Mouse (Mus musculus) hindbrain, embryonic 13.5 days (tissue): ENCODE results near the gene Sos2. TPM values are rescaled to one million over a fixed set of nuclear protein-coding genes. Genes with fewer than 3 reads are reported as not detected.
A peak's percentile ranks its signal among the peaks of the same experiment; 100 is the strongest.
"Not testable (repeated sequence)": the region's sequence is repeated elsewhere in the genome, so short reads cannot be mapped to it uniquely, and the experiment has no call there.

Experiments used
- ATAC-seq: fragments of 200-750 bp; cut with Nextera tagmentation; 2 replicates; pipeline ENCODE4 v1.8.0; 2017; ENCODE audit warnings: moderate TSS enrichment; ENCODE audit not compliant: low FRiP score
- H3K27ac ChIP-seq: fragments of 300-500 bp; sonication (generic); 2 replicates; pipeline ENCODE4 v1.5.1; 2015; ENCODE audit warnings: inconsistent platforms, mild to moderate bottlenecking, moderate library complexity
- H3K27me3 ChIP-seq: fragments of 300-500 bp; sonication (generic); 2 replicates; pipeline ENCODE4 v1.6.1; 2015; ENCODE audit warnings: mild to moderate bottlenecking, inconsistent platforms
- H3K36me3 ChIP-seq: fragments of 300-500 bp; sonication (generic); 2 replicates; pipeline ENCODE4 v1.6.1; 2015; ENCODE audit warnings: mild to moderate bottlenecking, inconsistent platforms
- H3K4me1 ChIP-seq: fragments of 300-500 bp; sonication (generic); replicated peaks from 2 replicates; pipeline ENCODE4 v1.6.1; 2015; ENCODE audit warnings: inconsistent platforms
- H3K4me2 ChIP-seq: fragments of 300-500 bp; sonication (generic); 2 replicates; pipeline ENCODE4 v1.6.1; 2015; ENCODE audit warnings: inconsistent platforms, mild to moderate bottlenecking, moderate library complexity
- H3K4me3 ChIP-seq: fragments of 300-500 bp; sonication (generic); 2 replicates; pipeline ENCODE4 v1.5.1; 2015; ENCODE audit warnings: mild to moderate bottlenecking, inconsistent platforms
- H3K9ac ChIP-seq: fragments of 300-500 bp; sonication (generic); 2 replicates; pipeline ENCODE4 v1.6.1; 2015; ENCODE audit warnings: mild to moderate bottlenecking, inconsistent platforms
- H3K9me3 ChIP-seq: fragments of 300-500 bp; sonication (generic); 2 replicates; pipeline ENCODE4 v1.6.1; 2016; ENCODE audit warnings: inconsistent platforms
- WGBS: fragments of 180-500 bp; shearing (Covaris S2); methylation state at CpG from one replicate; pipeline ENCODE4 v1.1.7; 2015; 5-methylcytosine and 5-hydroxymethylcytosine counted together
- polyA plus RNA-seq: library from polyadenylated mRNA; unstranded; fragments of >200 nt; fragmentation: Nextera tagmentation; extraction: Ambion mirVana; gene quantifications from 2 replicates; pipeline ENCODE4 v1.2.1, GENCODE M21; 2015

Gene Sos2
- polyA plus RNA-seq, 1 experiment from 2014 or later = 13.0 TPM

GRCm38 (mm10) chr12:69582613-69583269 is 98.9 kb downstream of the Sos2 start, which contains the start of gene Vcpkmt:
Gene Vcpkmt (minus strand): TSS chr12:69583028.
- Histone ChIP-seq H3K4me3 (peak within 1 kb of the TSS; percentile 83), H3K4me1 (peaks cover 22% of the 10 kb centered on the region), H3K36me3 (peaks cover 48% of the 10 kb centered on the region), H3K27me3 (no peaks in the 10 kb centered on the region), H3K4me2 (peak within 1 kb of the TSS; percentile 64), H3K27ac (peak within 1 kb of the TSS; percentile 88), H3K9me3 (no peaks in the 10 kb centered on the region), H3K9ac (peak within 1 kb of the TSS; percentile 93)
- peak; percentile 99 for ATAC-seq
- under 1% methylated on average over 56 of the region's 56 CpGs for WGBS

- H3K9me3 ChIP-seq = no peaks in the 10 kb centered on the region
- H3K4me2 ChIP-seq = peak overlapping the region; percentile 64
- peak overlapping the region; percentile 93 for H3K9ac ChIP-seq
- peaks cover 22% of the 10 kb centered on the region for H3K4me1 ChIP-seq
- H3K4me3 ChIP-seq = peak overlapping the region; percentile 83
- peak overlapping the region; percentile 88 for H3K27ac ChIP-seq
- WGBS = 35% methylated on average over 9 of the region's 9 CpGs
- H3K36me3 ChIP-seq = peaks cover 50% of the 10 kb centered on the region
- ATAC-seq = no peak
- no peaks in the 10 kb centered on the region for H3K27me3 ChIP-seq
Observed at GRCm38 (mm10) chr12:69582216-69582612, 99.4 kb downstream of the Sos2 start.

GRCm38 (mm10) chr12:69579623-69580022 is 102.0 kb downstream of the Sos2 start:
- no peak overlapping the region for H3K4me2 ChIP-seq
- ATAC-seq = no peak
- H3K4me3 ChIP-seq = no peak overlapping the region
- no peak overlapping the region for H3K9ac ChIP-seq
- H3K36me3 ChIP-seq = peaks cover 46% of the 10 kb centered on the region
- peaks cover 26% of the 10 kb centered on the region for H3K4me1 ChIP-seq
- H3K27me3 ChIP-seq = no peaks in the 10 kb centered on the region
- no peak overlapping the region for H3K27ac ChIP-seq
- 94% methylated on average over 5 of the region's 5 CpGs for WGBS
- H3K9me3 ChIP-seq = no peaks in the 10 kb centered on the region

GRCm38 (mm10) chr12:69576120-69576627 is 105.5 kb downstream of the Sos2 start:
- no peaks in the 10 kb centered on the region for H3K9me3 ChIP-seq
- peaks cover 12% of the 10 kb centered on the region for H3K4me1 ChIP-seq
- H3K36me3 ChIP-seq = peaks cover 43% of the 10 kb centered on the region
- H3K27me3 ChIP-seq = no peaks in the 10 kb centered on the region
- H3K27ac ChIP-seq = no peak overlapping the region
- ATAC-seq = no peak
- 90% methylated on average over 9 of the region's 9 CpGs for WGBS
- no peak overlapping the region for H3K4me3 ChIP-seq
- no peak overlapping the region for H3K9ac ChIP-seq
- H3K4me2 ChIP-seq = no peak overlapping the region

GRCm38 (mm10) chr12:69573916-69574881 is 107.5 kb downstream of the Sos2 start:
- H3K36me3 ChIP-seq = peaks cover 35% of the 10 kb centered on the region
- H3K4me2 ChIP-seq = peak overlapping the region; percentile 41
- H3K27me3 ChIP-seq = no peaks in the 10 kb centered on the region
- H3K9me3 ChIP-seq = no peaks in the 10 kb centered on the region
- ATAC-seq = peak; percentile 55
- H3K4me1 ChIP-seq = peaks cover 7% of the 10 kb centered on the region
- no peak overlapping the region for H3K27ac ChIP-seq
- no peak overlapping the region for H3K9ac ChIP-seq
- no peak overlapping the region for H3K4me3 ChIP-seq
- 33% methylated on average over 17 of the region's 17 CpGs for WGBS

- Histone ChIP-seq H3K27me3 (no peaks in the 10 kb centered on the region), H3K4me3 (no peak overlapping the region), H3K9me3 (no peaks in the 10 kb centered on the region), H3K27ac (no peak overlapping the region), H3K36me3 (peaks cover 26% of the 10 kb centered on the region), H3K4me1 (peaks cover 7% of the 10 kb centered on the region), H3K4me2 (no peak overlapping the region), H3K9ac (no peak overlapping the region)
- WGBS = 96% methylated on average over 8 of the region's 8 CpGs
- no peak for ATAC-seq
Observed at GRCm38 (mm10) chr12:69573271-69573670, 108.4 kb downstream of the Sos2 start.

GRCm38 (mm10) chr12:69569926-69570325 is 111.7 kb downstream of the Sos2 start:
- 94% methylated on average over 3 of the region's 3 CpGs for WGBS

GRCm38 (mm10) chr12:69568266-69568665 is 113.4 kb downstream of the Sos2 start:
- no peak overlapping the region for H3K4me2 ChIP-seq
- 83% methylated on average over 3 of the region's 3 CpGs for WGBS
- no peak overlapping the region for H3K9ac ChIP-seq
- no peak overlapping the region for H3K27ac ChIP-seq
- no peak overlapping the region for H3K4me3 ChIP-seq
- no peaks in the 10 kb centered on the region for H3K9me3 ChIP-seq
- H3K4me1 ChIP-seq = no peaks in the 10 kb centered on the region
- H3K27me3 ChIP-seq = no peaks in the 10 kb centered on the region
- no peak for ATAC-seq
- no peaks in the 10 kb centered on the region for H3K36me3 ChIP-seq

More at GRCm38 (mm10) chr12:69569926-69570325, 111.7 kb downstream of the Sos2 start:
- Histone ChIP-seq H3K27ac (no peak overlapping the region), H3K4me3 (no peak overlapping the region), H3K4me1 (peaks cover 6% of the 10 kb centered on the region), H3K9me3 (no peaks in the 10 kb centered on the region), H3K36me3 (no peaks in the 10 kb centered on the region), H3K27me3 (no peaks in the 10 kb centered on the region), H3K9ac (no peak overlapping the region), H3K4me2 (no peak overlapping the region)
- no peak for ATAC-seq

GRCm38 (mm10) chr12:69561006-69561405 is 120.6 kb downstream of the Sos2 start:
- not testable (repeated sequence) for ATAC-seq, H3K9ac ChIP-seq, H3K4me1 ChIP-seq, H3K4me3 ChIP-seq, H3K9me3 ChIP-seq, H3K27me3 ChIP-seq, H3K4me2 ChIP-seq, H3K36me3 ChIP-seq, H3K27ac ChIP-seq
- 90% methylated on average over 6 of the region's 6 CpGs for WGBS

- no peak overlapping the region for H3K9ac ChIP-seq
- no peak overlapping the region for H3K4me2 ChIP-seq
- no peaks in the 10 kb centered on the region for H3K4me1 ChIP-seq
- H3K36me3 ChIP-seq = no peaks in the 10 kb centered on the region
- no peak for ATAC-seq
- no peaks in the 10 kb centered on the region for H3K9me3 ChIP-seq
- H3K27me3 ChIP-seq = no peaks in the 10 kb centered on the region
- H3K27ac ChIP-seq = peak overlapping the region; percentile 40; the same call in 1 of the 2 replicates
- WGBS = 64% methylated on average over 6 of the region's 6 CpGs
- H3K4me3 ChIP-seq = no peak overlapping the region
Observed at GRCm38 (mm10) chr12:69556221-69556861, 125.3 kb downstream of the Sos2 start.

- no peak overlapping the region for H3K9ac ChIP-seq
- H3K27me3 ChIP-seq = no peaks in the 10 kb centered on the region
- ATAC-seq = no peak
- H3K27ac ChIP-seq = no peak overlapping the region
- no peaks in the 10 kb centered on the region for H3K9me3 ChIP-seq
- 81% methylated on average over 13 of the region's 13 CpGs for WGBS
- H3K4me3 ChIP-seq = no peak overlapping the region
- 0 out of 2 replicates have a peak, but pooled peaks cover 3% of the 10 kb centered on the region for H3K4me1 ChIP-seq
- no peak overlapping the region for H3K4me2 ChIP-seq
- H3K36me3 ChIP-seq = no peaks in the 10 kb centered on the region
Observed at GRCm38 (mm10) chr12:69545456-69546178, 136.0 kb downstream of the Sos2 start.
